Mouse (Mus musculus) myocyte (in vitro differentiated cells): Measurements from ENCODE around the gene Traf3ip2.

Experiments used
- CEBPB ChIP-seq: IDR thresholded peaks from 2 replicates; pipeline ENCODE4 v1.6.1; 2011; ENCODE audit warnings: mild to moderate bottlenecking, moderate library complexity; ENCODE audit not compliant: poor library complexity, insufficient read depth, severe bottlenecking
- E2F4 ChIP-seq: IDR thresholded peaks from one replicate; pipeline ENCODE4 v1.6.1; 2011; ENCODE audit warnings: mild to moderate bottlenecking, control low read depth, moderate library complexity; ENCODE audit not compliant: insufficient read depth
- MAX ChIP-seq: IDR thresholded peaks from one replicate; pipeline ENCODE4 v1.6.1; 2011; ENCODE audit warnings: low read depth, mild to moderate bottlenecking, control low read depth
- MYOG ChIP-seq, 3 experiments: IDR thresholded peaks; one replicate each; pipeline ENCODE4 v1.6.1; 2011; ENCODE audit warnings: control low read depth in 2 of 3, low read depth in 2 of 3, mild to moderate bottlenecking in 2 of 3; ENCODE audit not compliant: insufficient read length in 2 of 3, control insufficient read depth in 1 of 3, insufficient read depth in 1 of 3
- POLR2A ChIP-seq: IDR thresholded peaks from one replicate; pipeline ENCODE4 v1.6.1; 2011; ENCODE audit warnings: low read depth, mild to moderate bottlenecking, control low read depth, moderate library complexity; ENCODE audit not compliant: insufficient read length
- POLR2AphosphoS2 ChIP-seq: IDR thresholded peaks from one replicate; pipeline ENCODE4 v1.6.1; 2011; ENCODE audit warnings: low read depth, control low read depth; ENCODE audit not compliant: insufficient read length
- REST ChIP-seq: IDR thresholded peaks from one replicate; pipeline ENCODE4 v1.6.1; 2011; ENCODE audit warnings: mild to moderate bottlenecking, control low read depth, moderate library complexity; ENCODE audit not compliant: insufficient read depth, insufficient read length
- SRF ChIP-seq: IDR thresholded peaks from one replicate; pipeline ENCODE4 v1.6.1; 2011; ENCODE audit warnings: low read depth; ENCODE audit not compliant: control insufficient read depth, insufficient read length
- TCF12 ChIP-seq: IDR thresholded peaks from one replicate; pipeline ENCODE4 v1.6.1; 2011; ENCODE audit warnings: mild to moderate bottlenecking, control low read depth; ENCODE audit not compliant: poor library complexity, insufficient read depth, severe bottlenecking
- USF1 ChIP-seq: IDR thresholded peaks from one replicate; pipeline ENCODE4 v1.6.1; 2011; ENCODE audit warnings: low read depth, mild to moderate bottlenecking, control low read depth, moderate library complexity

DNA sequence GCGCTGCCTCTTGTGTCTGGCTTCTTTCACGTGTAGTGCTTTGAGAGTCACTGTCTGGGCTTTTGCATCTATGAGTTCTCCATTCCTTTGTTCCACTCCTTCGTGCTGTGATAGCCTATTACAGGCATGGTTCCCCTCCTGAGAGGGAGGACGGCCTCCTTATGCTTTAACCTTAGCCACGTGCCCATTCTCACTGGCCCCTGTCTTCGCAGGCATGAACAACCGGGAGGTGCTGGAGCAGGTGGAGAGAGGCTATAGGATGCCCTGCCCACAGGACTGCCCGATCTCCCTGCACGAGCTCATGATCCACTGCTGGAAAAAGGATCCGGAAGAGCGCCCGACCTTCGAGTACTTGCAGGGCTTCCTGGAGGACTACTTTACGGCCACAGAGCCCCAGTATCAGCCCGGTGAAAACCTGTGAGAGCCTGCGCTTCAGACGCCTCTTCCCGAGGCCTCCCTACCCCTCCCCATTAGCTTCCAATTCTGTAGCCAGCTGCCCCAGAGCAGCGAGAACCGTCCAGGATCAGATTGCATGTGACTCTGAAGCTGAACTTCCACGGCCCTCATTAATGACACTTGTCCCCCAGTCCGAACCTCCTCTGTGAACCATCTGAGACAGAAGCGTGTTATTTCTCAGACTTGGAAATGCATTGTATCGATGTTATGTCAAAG, 49.0 kb upstream of the Traf3ip2 start:
- TF ChIP-seq TCF12 (no peak), POLR2AphosphoS2 (peak; percentile 4), POLR2A (no peak), REST (no peak), SRF (no peak), E2F4 (no peak), CEBPB (no peak), MYOG (IDR thresholded peaks at IDR 0.05; ENCODE audit: control insufficient read depth in 1 of 3, insufficient read depth in 1 of 3, insufficient read length in 2 of 3, low read depth in 2 of 3) (no peak), USF1 (no peak), MAX (no peak)
